Mouse (Mus musculus): ENCODE results near the gene Sh3rf3. TPM values are rescaled to one million over a fixed set of nuclear protein-coding genes. Genes with fewer than 3 reads are reported as not detected.
A peak's percentile ranks its signal among the peaks of the same experiment; 100 is the strongest.

Gene Sh3rf3
- polyA plus RNA-seq, 1 experiment from 2014 or later = 0.17 TPM

DNA sequence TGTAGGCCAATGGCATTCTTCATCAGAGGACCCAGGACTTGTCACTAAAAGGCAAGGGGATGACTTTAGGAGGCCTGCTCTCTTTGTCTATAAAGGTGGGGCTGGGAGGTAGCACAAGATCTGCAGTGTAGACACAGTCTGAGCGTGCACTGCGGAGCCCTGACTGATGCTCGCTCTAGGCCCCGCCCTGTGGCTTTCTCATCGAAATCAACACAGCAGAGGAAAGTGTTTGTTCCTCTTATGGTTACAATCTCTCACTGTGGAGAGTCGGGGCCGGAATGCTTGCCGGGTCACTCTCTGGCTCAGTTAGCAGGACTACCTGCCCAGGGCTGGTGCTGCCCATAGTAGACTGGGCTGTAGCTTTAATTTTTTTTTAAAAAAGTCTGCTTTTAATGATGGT, 299.6 kb downstream of the Sh3rf3 start:
- H3K9ac ChIP-seq = no peak overlapping the region
- WGBS = 87% methylated on average over 8 of the region's 8 CpGs
- H3K27ac ChIP-seq (ENCODE audit: poor library complexity, severe bottlenecking) = no peak overlapping the region
- H3K4me3 ChIP-seq = no peak overlapping the region
- peaks cover 7% of the 10 kb centered on the region for H3K4me1 ChIP-seq (replicated peaks)
- H3K36me3 ChIP-seq = no peaks in the 10 kb centered on the region
- no peaks in the 10 kb centered on the region for H3K9me3 ChIP-seq (replicated peaks)
- peaks cover 10% of the 10 kb centered on the region; the same call in 1 of the 2 replicates for H3K27me3 ChIP-seq (replicated peaks)
- ATAC-seq (ENCODE audit: insufficient number of reproducible peaks, low FRiP score) = no peak
- no peak overlapping the region for H3K4me2 ChIP-seq

- ATAC-seq (ENCODE audit: insufficient number of reproducible peaks, low FRiP score) = no peak
- Histone ChIP-seq H3K4me3 (no peak overlapping the region), H3K4me2 (no peak overlapping the region), H3K9ac (no peak overlapping the region), H3K27ac (ENCODE audit: poor library complexity, severe bottlenecking) (no peak overlapping the region), H3K4me1 (replicated peaks) (peaks cover 7% of the 10 kb centered on the region), H3K36me3 (no peaks in the 10 kb centered on the region), H3K27me3 (replicated peaks) (peaks cover 10% of the 10 kb centered on the region; the same call in 1 of the 2 replicates), H3K9me3 (replicated peaks) (no peaks in the 10 kb centered on the region)
- WGBS = 81% methylated on average over 9 of the region's 9 CpGs
These were observed 300.2 kb downstream of the Sh3rf3 start for GRCm38 (mm10) chr10:59113386-59113785.

GRCm38 (mm10) chr10:59114535-59115291, 301.6 kb downstream of the Sh3rf3 start:
- Histone ChIP-seq H3K9me3 (replicated peaks) (no peaks in the 10 kb centered on the region), H3K9ac (no peak overlapping the region)
- peak; percentile 51; the same call in 1 of the 2 replicates for ATAC-seq (ENCODE audit: insufficient number of reproducible peaks, low FRiP score)

GRCm38 (mm10) chr10:59115691-59116090, 302.5 kb downstream of the Sh3rf3 start:
- peaks cover 7% of the 10 kb centered on the region for H3K4me1 ChIP-seq (replicated peaks)
- no peak for ATAC-seq (ENCODE audit: insufficient number of reproducible peaks, low FRiP score)
- peaks cover 10% of the 10 kb centered on the region; the same call in 1 of the 2 replicates for H3K27me3 ChIP-seq (replicated peaks)
- no peak overlapping the region for H3K4me3 ChIP-seq
- H3K4me2 ChIP-seq = no peak overlapping the region
- H3K36me3 ChIP-seq = no peaks in the 10 kb centered on the region
- H3K27ac ChIP-seq (ENCODE audit: poor library complexity, severe bottlenecking) = no peak overlapping the region
- 80% methylated on average over 2 of the region's 2 CpGs for WGBS
- no peaks in the 10 kb centered on the region for H3K9me3 ChIP-seq (replicated peaks)
- H3K9ac ChIP-seq = no peak overlapping the region

More at GRCm38 (mm10) chr10:59114535-59115291, 301.6 kb downstream of the Sh3rf3 start:
- Histone ChIP-seq H3K27ac (ENCODE audit: poor library complexity, severe bottlenecking) (no peak overlapping the region), H3K27me3 (replicated peaks) (peaks cover 10% of the 10 kb centered on the region; the same call in 1 of the 2 replicates), H3K4me2 (peak overlapping the region; percentile 3; the same call in 1 of the 2 replicates), H3K4me1 (replicated peaks) (peaks cover 7% of the 10 kb centered on the region), H3K4me3 (no peak overlapping the region), H3K36me3 (no peaks in the 10 kb centered on the region)
- 18% methylated on average over 15 of the region's 15 CpGs for WGBS

GRCm38 (mm10) chr10:59116331-59116730, 303.2 kb downstream of the Sh3rf3 start:
- no peak overlapping the region for H3K27ac ChIP-seq (ENCODE audit: poor library complexity, severe bottlenecking)
- peaks cover 10% of the 10 kb centered on the region; the same call in 1 of the 2 replicates for H3K27me3 ChIP-seq (replicated peaks)
- H3K4me1 ChIP-seq (replicated peaks) = peaks cover 7% of the 10 kb centered on the region
- H3K9ac ChIP-seq = no peak overlapping the region
- no peak overlapping the region for H3K4me2 ChIP-seq
- no peak for ATAC-seq (ENCODE audit: insufficient number of reproducible peaks, low FRiP score)
- 73% methylated on average over 9 of the region's 9 CpGs for WGBS
- no peaks in the 10 kb centered on the region for H3K36me3 ChIP-seq
- no peak overlapping the region for H3K4me3 ChIP-seq
- H3K9me3 ChIP-seq (replicated peaks) = no peaks in the 10 kb centered on the region

DNA sequence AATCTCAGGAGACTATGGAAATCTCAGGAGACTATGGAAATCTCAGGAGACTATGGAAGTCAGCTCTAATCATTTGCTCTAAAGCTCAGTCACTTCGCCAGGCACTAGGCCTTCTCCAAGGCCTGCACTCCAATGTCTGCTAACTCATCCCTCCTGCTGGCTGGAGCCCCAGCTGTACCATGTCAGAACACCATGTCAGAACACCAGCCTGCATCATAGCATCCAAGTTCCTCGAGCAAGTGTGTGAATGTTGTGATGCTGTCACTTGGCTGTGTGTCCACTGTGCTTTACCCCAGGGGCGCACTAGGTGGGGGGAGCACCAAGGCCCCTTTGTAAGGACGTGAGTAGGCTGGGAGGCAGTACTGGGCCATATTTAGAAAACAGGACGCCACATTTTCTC, 304.4 kb downstream of the Sh3rf3 start:
- no peaks in the 10 kb centered on the region for H3K36me3 ChIP-seq
- no peaks in the 10 kb centered on the region for H3K9me3 ChIP-seq (replicated peaks)
- H3K27me3 ChIP-seq (replicated peaks) = peaks cover 3% of the 10 kb centered on the region; the same call in 1 of the 2 replicates
- H3K4me1 ChIP-seq (replicated peaks) = peaks cover 7% of the 10 kb centered on the region
- no peak overlapping the region for H3K9ac ChIP-seq
- WGBS = 71% methylated on average over 5 of the region's 5 CpGs
- H3K4me2 ChIP-seq = no peak overlapping the region
- no peak for ATAC-seq (ENCODE audit: insufficient number of reproducible peaks, low FRiP score)
- no peak overlapping the region for H3K4me3 ChIP-seq
- no peak overlapping the region for H3K27ac ChIP-seq (ENCODE audit: poor library complexity, severe bottlenecking)

GRCm38 (mm10) chr10:59119001-59119400, 305.8 kb downstream of the Sh3rf3 start:
- no peak overlapping the region for H3K27ac ChIP-seq (ENCODE audit: poor library complexity, severe bottlenecking)
- WGBS = 86% methylated on average over 1 of the region's 1 CpGs
- no peak for ATAC-seq (ENCODE audit: insufficient number of reproducible peaks, low FRiP score)

DNA sequence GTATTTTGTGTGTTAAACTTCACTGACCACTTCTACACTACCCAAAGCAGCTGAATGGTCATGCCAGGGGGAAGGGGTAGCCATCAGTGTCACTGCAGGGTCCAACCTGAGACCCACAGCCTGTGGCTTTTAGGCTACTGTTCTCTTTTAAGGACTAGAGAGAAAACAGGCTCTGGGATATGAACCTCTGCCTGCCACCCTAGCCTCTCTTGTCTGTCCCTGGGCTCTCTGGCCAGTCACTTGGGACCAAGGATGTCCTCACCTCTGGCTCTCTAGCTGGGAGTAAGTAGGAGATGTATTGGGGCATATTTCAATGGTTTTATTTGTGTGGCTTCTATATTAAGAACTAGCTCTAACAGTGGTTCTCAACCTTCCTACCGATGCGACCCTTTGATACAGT, 306.7 kb downstream of the Sh3rf3 start:
- 86% methylated on average over 2 of the region's 2 CpGs for WGBS

More at GRCm38 (mm10) chr10:59119001-59119400, 305.8 kb downstream of the Sh3rf3 start:
- Histone ChIP-seq H3K9me3 (replicated peaks) (no peaks in the 10 kb centered on the region), H3K9ac (no peak overlapping the region), H3K27me3 (replicated peaks) (no peaks in the 10 kb centered on the region; the same call in 1 of the 2 replicates), H3K4me3 (no peak overlapping the region), H3K36me3 (no peaks in the 10 kb centered on the region), H3K4me1 (replicated peaks) (peaks cover 7% of the 10 kb centered on the region), H3K4me2 (no peak overlapping the region)

DNA sequence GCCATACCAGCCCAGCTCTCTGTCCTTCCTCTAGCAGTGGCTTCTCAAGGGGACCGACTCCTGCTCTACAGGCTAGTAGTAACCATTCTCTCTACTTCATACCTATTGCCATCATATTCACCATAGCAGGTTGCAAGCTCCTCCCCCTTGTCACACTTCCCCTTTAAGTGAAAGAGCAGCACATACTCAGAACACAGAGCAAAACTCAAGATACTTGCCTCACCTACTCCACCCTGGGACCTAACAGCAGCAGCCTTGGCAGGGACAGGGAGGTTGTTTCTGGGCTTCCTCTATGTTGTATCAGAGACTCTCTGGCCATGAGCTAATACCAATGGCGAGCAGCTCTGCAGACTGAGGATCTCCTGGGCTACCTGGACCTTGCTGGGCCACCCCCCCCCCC, 312.3 kb downstream of the Sh3rf3 start:
- Histone ChIP-seq H3K4me2 (no peak overlapping the region), H3K9me3 (replicated peaks) (no peaks in the 10 kb centered on the region), H3K27ac (ENCODE audit: poor library complexity, severe bottlenecking) (no peak overlapping the region), H3K9ac (no peak overlapping the region), H3K4me1 (replicated peaks) (peaks cover 11% of the 10 kb centered on the region; the same call in 1 of the 2 replicates), H3K4me3 (no peak overlapping the region), H3K27me3 (replicated peaks) (no peaks in the 10 kb centered on the region), H3K36me3 (no peaks in the 10 kb centered on the region)
- ATAC-seq (ENCODE audit: insufficient number of reproducible peaks, low FRiP score) = no peak
- WGBS = 83% methylated on average over 2 of the region's 2 CpGs

More for the DNA sequence above, 306.7 kb downstream of the Sh3rf3 start:
- Histone ChIP-seq H3K27me3 (replicated peaks) (no peaks in the 10 kb centered on the region), H3K9ac (no peak overlapping the region), H3K4me1 (replicated peaks) (no peaks in the 10 kb centered on the region), H3K9me3 (replicated peaks) (no peaks in the 10 kb centered on the region), H3K36me3 (no peaks in the 10 kb centered on the region), H3K4me3 (no peak overlapping the region), H3K4me2 (no peak overlapping the region), H3K27ac (ENCODE audit: poor library complexity, severe bottlenecking) (no peak overlapping the region)
- ATAC-seq (ENCODE audit: insufficient number of reproducible peaks, low FRiP score) = no peak

DNA sequence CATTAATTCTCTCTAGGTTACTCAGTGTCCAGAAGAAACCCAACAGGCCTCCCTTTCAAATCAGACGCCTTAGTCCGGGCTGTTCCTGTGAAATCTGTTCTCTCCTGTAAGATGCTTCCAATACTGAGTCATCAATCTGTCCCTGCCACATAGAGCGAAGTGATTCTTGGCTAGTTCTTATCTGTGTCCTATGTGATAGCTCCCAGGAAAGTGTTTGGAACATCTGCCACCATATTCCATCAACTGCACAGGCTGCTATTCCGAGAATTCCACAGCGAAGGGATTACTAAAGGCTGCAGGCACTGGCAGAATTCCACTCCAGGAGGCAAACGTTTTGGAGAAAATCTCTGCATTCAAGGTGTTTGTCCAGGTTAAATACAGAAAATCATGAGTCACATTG, 314.5 kb downstream of the Sh3rf3 start:
- H3K9ac ChIP-seq = no peak overlapping the region
- H3K9me3 ChIP-seq (replicated peaks) = no peaks in the 10 kb centered on the region
- peaks cover 23% of the 10 kb centered on the region for H3K4me1 ChIP-seq (replicated peaks)
- 30% methylated on average over 6 of the region's 6 CpGs for WGBS
- H3K27ac ChIP-seq (ENCODE audit: poor library complexity, severe bottlenecking) = no peak overlapping the region
- no peak for ATAC-seq (ENCODE audit: insufficient number of reproducible peaks, low FRiP score)
- H3K27me3 ChIP-seq (replicated peaks) = no peaks in the 10 kb centered on the region
- no peaks in the 10 kb centered on the region for H3K36me3 ChIP-seq
- H3K4me3 ChIP-seq = no peak overlapping the region
- H3K4me2 ChIP-seq = no peak overlapping the region

GRCm38 (mm10) chr10:59131926-59132628, 318.9 kb downstream of the Sh3rf3 start:
- no peaks in the 10 kb centered on the region for H3K9me3 ChIP-seq (replicated peaks)
- H3K9ac ChIP-seq = no peak overlapping the region
- H3K4me3 ChIP-seq = no peak overlapping the region
- H3K4me2 ChIP-seq = no peak overlapping the region
- ATAC-seq (ENCODE audit: insufficient number of reproducible peaks, low FRiP score) = no peak
- no peaks in the 10 kb centered on the region for H3K27me3 ChIP-seq (replicated peaks)
- H3K27ac ChIP-seq (ENCODE audit: poor library complexity, severe bottlenecking) = no peak overlapping the region
- H3K36me3 ChIP-seq = no peaks in the 10 kb centered on the region
- peaks cover 35% of the 10 kb centered on the region for H3K4me1 ChIP-seq (replicated peaks)
- 62% methylated on average over 20 of the region's 20 CpGs for WGBS
